Mouse (Mus musculus): ENCODE measurements at regions not wholly inside any gene's neighbourhood (a gene's known extent, or its start where the extent isn't known, plus 50 kb on each side); places are given as distances from the start of the nearest gene placed in this dataset.

GRCm38 (mm10) chr3:151160516-151160915 lies 277.2 kb upstream of the Adgrl4 start:
- DNase-seq (ENCODE audit: low spot score in 2 of 2) = no peak

DNA sequence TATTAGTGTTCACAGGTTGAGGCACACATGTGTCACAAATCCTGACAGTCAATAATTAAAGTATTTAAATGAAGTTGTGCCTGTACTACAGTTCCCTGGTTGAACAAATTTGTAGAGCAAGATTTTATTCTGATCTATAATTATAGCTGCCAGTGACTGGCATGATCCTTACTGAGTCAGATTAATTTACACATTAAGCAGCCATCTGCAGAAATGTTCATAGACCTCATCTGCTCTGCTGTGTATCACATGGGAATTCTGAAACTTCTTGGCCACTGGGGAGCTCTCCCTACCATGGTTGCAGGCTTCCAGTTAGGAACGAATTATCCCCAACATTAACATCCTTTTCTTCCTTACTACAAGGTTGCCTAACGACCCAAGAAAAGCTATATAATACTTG lies 255.6 kb upstream of the Adgrl4 start:
- no peak for DNase-seq (ENCODE audit: low spot score in 2 of 2)

- DNase-seq (ENCODE audit: low spot score in 2 of 2) = no peak
These were observed 245.6 kb upstream of the Adgrl4 start for GRCm38 (mm10) chr3:151192092-151192491.

- DNase-seq (ENCODE audit: low spot score in 2 of 2) = no peak
These were observed 226.7 kb upstream of the Adgrl4 start for GRCm38 (mm10) chr3:151210978-151211377.

GRCm38 (mm10) chr3:151216764-151217502 lies 220.8 kb upstream of the Adgrl4 start:
- no peak for DNase-seq (ENCODE audit: low spot score in 2 of 2)

DNA sequence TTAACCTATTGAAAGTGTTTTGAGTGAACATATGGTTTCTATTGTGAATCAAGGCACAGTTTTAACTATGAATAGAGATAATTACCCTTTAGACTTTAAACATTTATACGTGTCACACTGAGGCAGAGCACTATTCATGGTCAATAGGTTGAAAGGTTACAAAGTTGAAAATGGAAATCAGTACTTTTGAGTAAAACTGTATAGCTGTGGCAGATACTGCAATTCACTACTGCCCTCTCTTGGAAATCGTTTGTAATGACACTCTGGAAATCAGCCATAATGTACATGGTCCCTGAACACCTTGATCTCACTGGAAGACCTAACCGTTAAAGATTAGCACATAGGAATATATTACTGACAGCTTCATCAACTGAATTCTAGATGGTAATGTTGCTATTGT lies 215.3 kb upstream of the Adgrl4 start:
- no peak for DNase-seq (ENCODE audit: low spot score in 2 of 2)

DNA sequence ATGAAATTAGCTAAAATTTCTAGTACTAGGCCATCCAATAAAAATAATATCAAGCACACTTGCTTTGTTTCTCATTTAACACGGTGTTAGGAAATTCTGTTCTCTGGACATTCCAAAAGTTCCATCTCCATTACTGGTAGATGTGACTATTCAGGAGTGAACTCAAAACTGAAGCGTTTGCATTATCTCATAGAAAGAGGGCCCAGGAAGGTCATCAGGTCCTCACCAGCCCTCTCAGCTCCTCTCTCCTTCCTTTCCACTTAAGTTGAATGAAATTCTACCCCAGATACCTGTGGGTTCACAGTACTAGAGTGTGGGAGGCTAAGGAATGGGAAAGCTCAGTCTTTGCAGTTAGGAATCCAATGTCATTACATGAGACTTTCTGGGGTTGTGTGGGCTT lies 185.2 kb upstream of the Adgrl4 start:
- no peak for DNase-seq (ENCODE audit: low spot score in 2 of 2)

DNA sequence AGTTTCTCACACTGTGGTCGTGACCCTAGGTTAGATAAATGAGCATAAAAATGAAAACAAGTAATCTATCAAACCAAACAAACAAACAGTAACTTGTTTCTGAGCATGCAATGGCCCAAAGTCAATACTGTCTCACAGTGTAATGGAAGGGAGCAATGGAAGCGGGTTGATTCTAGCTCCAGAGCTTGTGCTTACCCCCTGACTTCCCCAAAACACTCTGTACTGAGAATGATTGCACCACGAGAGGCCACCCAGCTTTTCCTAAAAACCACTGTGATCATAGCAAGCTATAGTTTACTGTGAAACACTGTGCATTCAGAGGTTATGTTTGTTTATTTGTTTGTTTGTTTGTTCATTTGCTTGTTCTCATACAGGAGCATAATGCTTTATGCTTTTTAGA lies 174.9 kb upstream of the Adgrl4 start:
- no peak for DNase-seq (ENCODE audit: low spot score in 2 of 2)

DNA sequence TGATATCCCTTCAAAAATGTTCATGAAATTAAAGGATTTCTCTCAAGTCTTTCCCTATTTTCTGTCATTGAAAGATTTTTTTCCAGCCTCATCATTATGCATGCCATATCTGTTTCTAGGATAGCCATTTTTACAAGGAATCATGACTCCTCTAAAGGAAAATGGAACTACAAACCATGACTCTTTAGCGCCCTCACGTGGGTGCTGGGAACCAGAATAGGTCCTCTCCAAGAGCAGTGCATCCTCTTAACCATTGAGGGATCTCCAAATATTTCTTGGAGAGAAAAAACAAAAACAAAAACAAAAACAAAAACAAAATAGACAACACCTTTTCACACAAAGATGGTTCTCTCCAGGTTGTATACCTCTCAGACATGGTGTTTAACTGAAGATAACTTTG lies 172.0 kb upstream of the Adgrl4 start:
- no peak for DNase-seq (ENCODE audit: low spot score in 2 of 2)

DNA sequence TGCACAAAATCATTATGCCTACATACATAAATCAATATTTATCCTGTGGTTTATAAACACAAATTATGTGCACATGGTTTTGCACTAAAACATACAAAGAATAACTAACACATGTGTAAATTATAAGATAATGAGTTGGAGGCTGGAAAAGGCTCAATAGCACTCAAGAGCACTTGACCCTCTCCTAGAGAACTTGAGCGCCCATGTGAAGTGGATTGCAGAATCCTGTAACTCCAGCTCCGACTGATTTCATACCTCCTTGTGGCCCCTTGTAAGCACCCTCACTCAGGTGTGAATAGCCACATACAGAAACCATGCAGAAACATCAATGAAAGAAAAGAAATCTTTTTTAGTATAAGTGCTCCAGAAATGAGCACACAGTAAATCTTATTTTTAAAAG lies 168.2 kb upstream of the Adgrl4 start:
- DNase-seq (ENCODE audit: low spot score in 2 of 2) = no peak

DNA sequence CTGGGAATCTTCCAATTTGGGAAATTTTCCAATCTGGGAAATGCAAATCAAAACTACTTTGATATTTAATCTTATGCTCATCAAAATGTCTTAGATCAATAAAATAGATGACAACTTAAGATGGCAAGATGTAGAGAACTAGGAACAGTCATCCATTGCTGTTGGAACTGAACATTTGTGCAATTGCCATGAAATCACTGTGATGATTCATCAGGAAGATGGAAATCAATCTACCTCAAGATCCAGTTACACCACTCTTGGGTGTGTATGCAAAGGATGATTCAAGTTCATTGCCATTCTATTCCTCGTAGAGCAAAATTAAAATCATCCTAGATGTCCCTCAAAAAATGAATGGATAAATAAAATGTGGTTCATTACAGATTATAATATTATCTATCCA lies 153.9 kb upstream of the Adgrl4 start:
- no peak for DNase-seq (ENCODE audit: low spot score in 2 of 2)

GRCm38 (mm10) chr3:151293981-151294605 lies 143.6 kb upstream of the Adgrl4 start:
- peak in 1 of 2 experiments; percentile 8 for DNase-seq (ENCODE audit: low spot score in 2 of 2)

GRCm38 (mm10) chr3:151294606-151295005 lies 143.1 kb upstream of the Adgrl4 start:
- no peak for DNase-seq (ENCODE audit: low spot score in 2 of 2)

- no peak for DNase-seq (ENCODE audit: low spot score in 2 of 2)
These were observed 142.7 kb upstream of the Adgrl4 start for GRCm38 (mm10) chr3:151295027-151295426.

- DNase-seq (ENCODE audit: low spot score in 2 of 2) = no peak
These were observed 139.4 kb upstream of the Adgrl4 start for GRCm38 (mm10) chr3:151298325-151298724.

- no peak for DNase-seq (ENCODE audit: low spot score in 2 of 2)
These were observed 132.3 kb upstream of the Adgrl4 start for GRCm38 (mm10) chr3:151305402-151305801.

DNA sequence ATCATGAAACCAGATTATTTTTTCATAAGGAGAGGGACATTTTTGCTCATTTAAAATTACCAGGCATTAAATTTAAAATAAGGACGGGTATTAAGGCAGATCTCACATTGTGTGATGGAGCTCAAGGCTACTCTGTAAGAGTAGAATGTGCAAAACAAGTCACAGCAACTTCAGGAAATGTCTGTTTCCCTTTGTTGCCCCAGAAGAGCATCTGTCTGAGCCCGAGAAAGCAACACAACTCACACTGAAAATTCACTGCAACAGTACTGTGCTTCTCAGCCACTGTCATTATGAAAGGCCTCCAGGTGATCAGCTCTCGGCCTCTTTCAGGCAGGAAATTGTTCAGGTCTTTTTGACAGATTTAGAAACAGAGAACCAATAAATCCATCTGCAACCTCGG lies 129.7 kb upstream of the Adgrl4 start:
- no peak for DNase-seq (ENCODE audit: low spot score in 2 of 2)

- DNase-seq (ENCODE audit: low spot score in 2 of 2) = no peak
These were observed 113.9 kb upstream of the Adgrl4 start for GRCm38 (mm10) chr3:151323835-151324234.

DNA sequence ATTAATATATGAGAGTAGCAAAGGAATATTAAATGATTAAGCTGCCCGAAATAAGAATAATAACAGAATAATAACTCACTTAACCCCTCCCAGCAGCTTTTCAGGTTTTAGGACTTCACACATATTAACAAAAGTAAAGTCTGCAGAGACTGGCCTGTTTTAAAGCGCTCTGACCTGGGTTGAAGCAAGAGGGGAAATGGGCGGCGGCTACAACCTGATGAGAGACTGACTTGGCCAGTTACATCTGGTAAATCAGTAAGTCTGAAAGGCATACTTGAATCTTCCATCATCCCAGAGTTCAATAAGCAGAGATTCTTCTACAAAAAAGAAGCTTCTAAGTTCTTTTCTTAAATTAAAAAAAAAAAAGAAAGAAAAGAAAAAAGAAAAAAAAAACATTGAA lies 107.9 kb upstream of the Adgrl4 start:
- DNase-seq (ENCODE audit: low spot score in 2 of 2) = no peak

- DNase-seq (ENCODE audit: low spot score in 2 of 2) = no peak
These were observed 105.8 kb upstream of the Adgrl4 start for GRCm38 (mm10) chr3:151331906-151332305.

DNA sequence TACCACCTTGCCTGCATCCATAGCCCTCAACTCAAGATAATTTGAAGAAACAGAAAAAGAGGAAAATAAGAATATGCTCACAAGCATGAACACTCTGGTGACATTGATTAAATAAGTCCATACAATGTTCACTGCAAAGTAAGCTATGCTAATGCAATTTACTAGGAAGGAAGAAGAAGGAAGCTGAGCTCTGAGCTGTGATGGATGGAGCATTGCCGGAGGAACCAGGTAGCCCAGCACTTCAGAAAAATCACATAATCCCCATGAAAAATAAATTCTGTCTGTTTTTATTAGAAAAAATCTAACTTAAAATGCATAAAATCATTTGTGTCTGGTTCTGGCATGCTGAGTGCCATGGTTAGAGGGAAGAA lies 105.4 kb upstream of the Adgrl4 start:
- DNase-seq (ENCODE audit: low spot score in 2 of 2) = no peak

GRCm38 (mm10) chr3:151332688-151333452 lies 104.8 kb upstream of the Adgrl4 start:
- DNase-seq (ENCODE audit: low spot score in 2 of 2) = no peak
